Mouse (Mus musculus) liver, embryonic 15.5 days (tissue): Measurements from ENCODE around the gene Pet100. TPM values are rescaled to one million over a fixed set of nuclear protein-coding genes. Genes with fewer than 3 reads are reported as not detected.

ENCODE experiments used
- ATAC-seq: fragments of 200-750 bp; cut with Nextera tagmentation; 2 replicates; pipeline ENCODE4 v1.8.0; 2017; ENCODE audit warnings: moderate number of reproducible peaks, mild to moderate bottlenecking, moderate library complexity; ENCODE audit not compliant: insufficient read depth
- H3K27ac ChIP-seq: fragments of 300-500 bp; sonication (generic); replicated peaks from 2 replicates; pipeline ENCODE4 v1.5.1; 2015; ENCODE audit warnings: mild to moderate bottlenecking, inconsistent platforms
- H3K27me3 ChIP-seq: fragments of 300-500 bp; sonication (generic); 2 replicates; pipeline ENCODE4 v1.6.1; 2015; ENCODE audit warnings: mild to moderate bottlenecking, inconsistent platforms
- H3K36me3 ChIP-seq: fragments of 300-500 bp; sonication (generic); replicated peaks from 2 replicates; pipeline ENCODE4 v1.6.1; 2015; ENCODE audit warnings: moderate library complexity, mild to moderate bottlenecking, inconsistent platforms
- H3K4me1 ChIP-seq: fragments of 300-500 bp; sonication (generic); replicated peaks from 2 replicates; pipeline ENCODE4 v1.6.1; 2015; ENCODE audit warnings: inconsistent platforms
- H3K4me2 ChIP-seq: fragments of 300-500 bp; sonication (generic); 2 replicates; pipeline ENCODE4 v1.6.1; 2015; ENCODE audit warnings: moderate library complexity, mild to moderate bottlenecking, inconsistent platforms
- H3K4me3 ChIP-seq: fragments of 300-500 bp; sonication (generic); replicated peaks from 2 replicates; pipeline ENCODE4 v1.5.1; 2015; ENCODE audit warnings: mild to moderate bottlenecking, inconsistent platforms
- H3K9ac ChIP-seq: fragments of 300-500 bp; sonication (generic); 2 replicates; pipeline ENCODE4 v1.6.1; 2015; ENCODE audit warnings: moderate library complexity, mild to moderate bottlenecking, inconsistent platforms
- H3K9me3 ChIP-seq: fragments of 300-500 bp; sonication (generic); replicated peaks from 2 replicates; pipeline ENCODE4 v1.6.1; 2016; ENCODE audit warnings: inconsistent platforms
- WGBS: fragments of 180-500 bp; shearing (Covaris S2); methylation state at CpG from one replicate; pipeline ENCODE4 v1.1.7; 2015; ENCODE audit warnings: mixed read lengths; ENCODE audit not compliant: insufficient replicate concordance; 5-methylcytosine and 5-hydroxymethylcytosine counted together
- polyA plus RNA-seq: library from polyadenylated mRNA; unstranded; fragments of >200 nt; fragmentation: Nextera tagmentation; extraction: Ambion mirVana; gene quantifications from 2 replicates; pipeline ENCODE4 v1.2.1, GENCODE M21; 2015

The Pet100 gene
- polyA plus RNA-seq, 1 experiment from 2014 or later: 72.1 TPM

- Histone ChIP-seq H3K27me3 (peaks cover 22% of the 10 kb centered on the region), H3K4me3 (no peak overlapping the region), H3K27ac (no peak overlapping the region), H3K36me3 (no peaks in the 10 kb centered on the region), H3K4me2 (no peak overlapping the region), H3K9me3 (no peaks in the 10 kb centered on the region), H3K4me1 (peaks cover 23% of the 10 kb centered on the region), H3K9ac (no peak overlapping the region)
- 17% methylated on average over 5 of the region's 5 CpGs for WGBS
- no peak for ATAC-seq
Measured at GRCm38 (mm10) chr8:3626971-3627370, 5.6 kb downstream of the Pet100 start.

GRCm38 (mm10) chr8:3628014-3628413 is 6.7 kb downstream of the Pet100 start:
- Histone ChIP-seq H3K36me3 (peaks cover under 1% of the 10 kb centered on the region), H3K27ac (no peak overlapping the region), H3K9me3 (no peaks in the 10 kb centered on the region), H3K4me1 (peaks cover 21% of the 10 kb centered on the region), H3K9ac (no peak overlapping the region), H3K4me3 (no peak overlapping the region), H3K4me2 (no peak overlapping the region), H3K27me3 (peaks cover 22% of the 10 kb centered on the region)
- ATAC-seq: no peak
- 40% methylated on average over 5 of the region's 5 CpGs for WGBS

- Histone ChIP-seq H3K4me3 (peak within 1 kb of the TSS; percentile 81), H3K9me3 (no peaks in the 10 kb centered on the region), H3K27me3 (peaks cover 22% of the 10 kb centered on the region), H3K9ac (peak within 1 kb of the TSS; percentile 68), H3K4me1 (peaks cover 21% of the 10 kb centered on the region), H3K36me3 (peaks cover 28% of the 10 kb centered on the region), H3K4me2 (peak within 1 kb of the TSS; percentile 86), H3K27ac (peak within 1 kb of the TSS; percentile 42)
- ATAC-seq: peak; percentile 88
- 4% methylated on average over 47 of the region's 47 CpGs for WGBS
Measured at GRCm38 (mm10) chr8:3630647-3631477, 9.5 kb downstream of the Pet100 start, which contains the start of gene Stxbp2. Gene Stxbp2, plus strand, starts transcription at chr8:3630955.

GRCm38 (mm10) chr8:3631478-3631875 is 10.1 kb downstream of the Pet100 start:
- Histone ChIP-seq H3K36me3 (peaks cover 34% of the 10 kb centered on the region), H3K9ac (peak overlapping the region; percentile 68), H3K4me2 (peak overlapping the region; percentile 86), H3K27me3 (peaks cover 22% of the 10 kb centered on the region), H3K4me3 (peak overlapping the region; percentile 81), H3K4me1 (peaks cover 21% of the 10 kb centered on the region), H3K9me3 (no peaks in the 10 kb centered on the region), H3K27ac (peak overlapping the region; percentile 42)
- ATAC-seq: peak; percentile 53
- 2% methylated on average over 8 of the region's 8 CpGs for WGBS

- H3K4me1 ChIP-seq: peaks cover 7% of the 10 kb centered on the region; the same call in 1 of the 2 replicates
- H3K4me2 ChIP-seq: no peak overlapping the region
- no peaks in the 10 kb centered on the region for H3K27me3 ChIP-seq
- H3K36me3 ChIP-seq: peaks cover 23% of the 10 kb centered on the region
- ATAC-seq: peak; percentile 63
- no peak overlapping the region for H3K4me3 ChIP-seq
- H3K27ac ChIP-seq: no peak overlapping the region
- no peak overlapping the region for H3K9ac ChIP-seq
- no peaks in the 10 kb centered on the region for H3K9me3 ChIP-seq
- WGBS: 8% methylated on average over 5 of the region's 5 CpGs
Measured at GRCm38 (mm10) chr8:3645804-3646203, 24.5 kb downstream of the Pet100 start.

GRCm38 (mm10) chr8:3646824-3647531 is 25.6 kb downstream of the Pet100 start:
- Histone ChIP-seq H3K36me3 (peaks cover 11% of the 10 kb centered on the region; the same call in 1 of the 2 replicates), H3K4me3 (no peak overlapping the region), H3K4me1 (peaks cover 7% of the 10 kb centered on the region; the same call in 1 of the 2 replicates), H3K27me3 (no peaks in the 10 kb centered on the region), H3K27ac (no peak overlapping the region), H3K9ac (no peak overlapping the region), H3K9me3 (no peaks in the 10 kb centered on the region), H3K4me2 (no peak overlapping the region)
- WGBS: 58% methylated on average over 6 of the region's 6 CpGs
- no peak for ATAC-seq

GRCm38 (mm10) chr8:3647561-3647960 is 26.2 kb downstream of the Pet100 start:
- no peak overlapping the region for H3K4me3 ChIP-seq
- no peak for ATAC-seq
- peaks cover 7% of the 10 kb centered on the region; the same call in 1 of the 2 replicates for H3K4me1 ChIP-seq
- H3K27me3 ChIP-seq: no peaks in the 10 kb centered on the region
- no peak overlapping the region for H3K27ac ChIP-seq
- no peak overlapping the region for H3K4me2 ChIP-seq
- H3K9ac ChIP-seq: no peak overlapping the region
- H3K36me3 ChIP-seq: peaks cover 7% of the 10 kb centered on the region; the same call in 1 of the 2 replicates
- H3K9me3 ChIP-seq: no peaks in the 10 kb centered on the region
- 47% methylated on average over 4 of the region's 4 CpGs for WGBS

- ATAC-seq: no peak
- no peaks in the 10 kb centered on the region for H3K9me3 ChIP-seq
- peaks cover 7% of the 10 kb centered on the region; the same call in 1 of the 2 replicates for H3K4me1 ChIP-seq
- H3K36me3 ChIP-seq: no peaks in the 10 kb centered on the region
- no peaks in the 10 kb centered on the region for H3K27me3 ChIP-seq
- peak overlapping the region; percentile 21; the same call in 1 of the 2 replicates for H3K4me2 ChIP-seq
- H3K4me3 ChIP-seq: no peak overlapping the region
- 38% methylated on average over 2 of the region's 2 CpGs for WGBS
- H3K27ac ChIP-seq: no peak overlapping the region
- no peak overlapping the region for H3K9ac ChIP-seq
Measured at GRCm38 (mm10) chr8:3648268-3648667, 26.9 kb downstream of the Pet100 start.

GRCm38 (mm10) chr8:3648990-3649389 is 27.6 kb downstream of the Pet100 start:
- Histone ChIP-seq H3K27ac (0 out of 2 replicates have a peak overlapping the region, but pooled peaks have one; percentile 19), H3K9me3 (no peaks in the 10 kb centered on the region), H3K4me3 (no peak overlapping the region), H3K4me1 (peaks cover 7% of the 10 kb centered on the region; the same call in 1 of the 2 replicates), H3K27me3 (no peaks in the 10 kb centered on the region), H3K9ac (no peak overlapping the region), H3K36me3 (no peaks in the 10 kb centered on the region), H3K4me2 (0 out of 2 replicates have a peak overlapping the region, but pooled peaks have one; percentile 21)
- WGBS: 39% methylated on average over 1 of the region's 1 CpGs
- ATAC-seq: no peak

GRCm38 (mm10) chr8:3652845-3653244 is 31.5 kb downstream of the Pet100 start:
- Histone ChIP-seq H3K4me1 (no peaks in the 10 kb centered on the region), H3K27me3 (0 out of 2 replicates have a peak, but pooled peaks cover 4% of the 10 kb centered on the region), H3K4me2 (no peak overlapping the region), H3K9me3 (no peaks in the 10 kb centered on the region), H3K36me3 (no peaks in the 10 kb centered on the region), H3K4me3 (no peak overlapping the region), H3K9ac (no peak overlapping the region), H3K27ac (no peak overlapping the region)
- no peak for ATAC-seq
- 32% methylated on average over 3 of the region's 3 CpGs for WGBS
